Mouse (Mus musculus): ENCODE measurements around the gene Olfr98. TPM values are rescaled to one million over a fixed set of nuclear protein-coding genes. Genes with fewer than 3 reads are reported as not detected.
A peak's percentile ranks its signal among the peaks of the same experiment; 100 is the strongest.
"Not testable (repeated sequence)": the region's sequence is repeated elsewhere in the genome, so short reads cannot be mapped to it uniquely, and the experiment has no call there.

The Olfr98 gene
- polyA plus RNA-seq, 1 experiment: not detected

GRCm38 (mm10) chr17:37270058-37270701 is 6.6 kb upstream of the Olfr98 start, which contains the start of gene H2-M3:
H2-M3 (plus strand) TSS chr17:37270220.
- no peak within 1 kb of the TSS for H3K27ac ChIP-seq (ENCODE audit: insufficient read depth, low read length)

GRCm38 (mm10) chr17:37250544-37250943 is 13.0 kb downstream of the Olfr98 start:
- H3K4me1 ChIP-seq (ENCODE audit: control insufficient read depth, insufficient read depth, low read length): no peaks in the 10 kb centered on the region
- TF ChIP-seq CTCF (IDR thresholded peaks at IDR 0.05; ENCODE audit: extremely low read depth, insufficient read depth, low read length) (peak; percentile 43), POLR2A (IDR thresholded peaks at IDR 0.05; ENCODE audit: extremely low read depth, insufficient read depth, low read length) (no peak)
- H3K4me3 ChIP-seq (ENCODE audit: insufficient read depth, low read length): no peak overlapping the region
- H3K27ac ChIP-seq (ENCODE audit: insufficient read depth, low read length): no peak overlapping the region

More at GRCm38 (mm10) chr17:37270058-37270701, 6.6 kb upstream of the Olfr98 start, which contains the start of gene H2-M3:
- no peaks in the 10 kb centered on the region for H3K4me1 ChIP-seq (ENCODE audit: control insufficient read depth, insufficient read depth, low read length)
- TF ChIP-seq POLR2A (IDR thresholded peaks at IDR 0.05; ENCODE audit: extremely low read depth, insufficient read depth, low read length) (no peak), CTCF (IDR thresholded peaks at IDR 0.05; ENCODE audit: extremely low read depth, insufficient read depth, low read length) (no peak)
- peak within 1 kb of the TSS; percentile 70 for H3K4me3 ChIP-seq (ENCODE audit: insufficient read depth, low read length)

GRCm38 (mm10) chr17:37249460-37249859 is 14.1 kb downstream of the Olfr98 start:
- no peak overlapping the region for H3K4me3 ChIP-seq (ENCODE audit: insufficient read depth, low read length)
- no peaks in the 10 kb centered on the region for H3K4me1 ChIP-seq (ENCODE audit: control insufficient read depth, insufficient read depth, low read length)
- no peak overlapping the region for H3K27ac ChIP-seq (ENCODE audit: insufficient read depth, low read length)
- TF ChIP-seq POLR2A (IDR thresholded peaks at IDR 0.05; ENCODE audit: extremely low read depth, insufficient read depth, low read length) (no peak), CTCF (IDR thresholded peaks at IDR 0.05; ENCODE audit: extremely low read depth, insufficient read depth, low read length) (no peak)

- no peak for TF ChIP-seq POLR2A (IDR thresholded peaks at IDR 0.05; ENCODE audit: extremely low read depth, insufficient read depth, low read length)
- TF ChIP-seq CTCF (IDR thresholded peaks at IDR 0.05; ENCODE audit: extremely low read depth, insufficient read depth, low read length): no peak
- H3K4me3 ChIP-seq (ENCODE audit: insufficient read depth, low read length): no peak overlapping the region
Observed at GRCm38 (mm10) chr17:37246715-37247114, 16.8 kb downstream of the Olfr98 start.

GRCm38 (mm10) chr17:37242198-37242597 is 21.4 kb downstream of the Olfr98 start:
- TF ChIP-seq CTCF (IDR thresholded peaks at IDR 0.05; ENCODE audit: extremely low read depth, insufficient read depth, low read length): no peak
- no peak for TF ChIP-seq POLR2A (IDR thresholded peaks at IDR 0.05; ENCODE audit: extremely low read depth, insufficient read depth, low read length)
- Histone ChIP-seq H3K27ac (ENCODE audit: insufficient read depth, low read length) (no peak overlapping the region), H3K4me1 (ENCODE audit: control insufficient read depth, insufficient read depth, low read length) (no peaks in the 10 kb centered on the region), H3K4me3 (ENCODE audit: insufficient read depth, low read length) (no peak overlapping the region)

More at GRCm38 (mm10) chr17:37246715-37247114, 16.8 kb downstream of the Olfr98 start:
- Histone ChIP-seq H3K4me1 (ENCODE audit: control insufficient read depth, insufficient read depth, low read length) (no peaks in the 10 kb centered on the region), H3K27ac (ENCODE audit: insufficient read depth, low read length) (no peak overlapping the region)

- not testable (repeated sequence) for H3K4me1 ChIP-seq (ENCODE audit: control insufficient read depth, insufficient read depth, low read length); H3K4me3 ChIP-seq (ENCODE audit: insufficient read depth, low read length); H3K27ac ChIP-seq (ENCODE audit: insufficient read depth, low read length)
Observed at GRCm38 (mm10) chr17:37237230-37237629, 26.3 kb downstream of the Olfr98 start, which contains the start of gene Olfr97. Olfr97 (minus strand) TSS chr17:37237330.

GRCm38 (mm10) chr17:37221879-37222278 is 41.7 kb downstream of the Olfr98 start:
- Histone ChIP-seq H3K4me1 (ENCODE audit: control insufficient read depth, insufficient read depth, low read length) (no peaks in the 10 kb centered on the region), H3K27ac (ENCODE audit: insufficient read depth, low read length) (no peak overlapping the region), H3K4me3 (ENCODE audit: insufficient read depth, low read length) (no peak overlapping the region)
- TF ChIP-seq CTCF (IDR thresholded peaks at IDR 0.05; ENCODE audit: extremely low read depth, insufficient read depth, low read length) (no peak), POLR2A (IDR thresholded peaks at IDR 0.05; ENCODE audit: extremely low read depth, insufficient read depth, low read length) (no peak)

GRCm38 (mm10) chr17:37219846-37220245 is 43.7 kb downstream of the Olfr98 start, which contains the start of gene Olfr96:
Olfr96 (plus strand) TSS chr17:37220146.
- TF ChIP-seq POLR2A (IDR thresholded peaks at IDR 0.05; ENCODE audit: extremely low read depth, insufficient read depth, low read length): no peak
- TF ChIP-seq CTCF (IDR thresholded peaks at IDR 0.05; ENCODE audit: extremely low read depth, insufficient read depth, low read length): no peak
- H3K4me1 ChIP-seq (ENCODE audit: control insufficient read depth, insufficient read depth, low read length): no peaks in the 10 kb centered on the region

GRCm38 (mm10) chr17:37218486-37218885 is 45.1 kb downstream of the Olfr98 start:
- H3K4me3 ChIP-seq (ENCODE audit: insufficient read depth, low read length): no peak overlapping the region
- TF ChIP-seq POLR2A (IDR thresholded peaks at IDR 0.05; ENCODE audit: extremely low read depth, insufficient read depth, low read length) (no peak), CTCF (IDR thresholded peaks at IDR 0.05; ENCODE audit: extremely low read depth, insufficient read depth, low read length) (no peak)
- H3K27ac ChIP-seq (ENCODE audit: insufficient read depth, low read length): no peak overlapping the region
- no peaks in the 10 kb centered on the region for H3K4me1 ChIP-seq (ENCODE audit: control insufficient read depth, insufficient read depth, low read length)

More at GRCm38 (mm10) chr17:37219846-37220245, 43.7 kb downstream of the Olfr98 start, which contains the start of gene Olfr96:
- H3K27ac ChIP-seq (ENCODE audit: insufficient read depth, low read length): no peak within 1 kb of the TSS
- H3K4me3 ChIP-seq (ENCODE audit: insufficient read depth, low read length): no peak within 1 kb of the TSS

GRCm38 (mm10) chr17:37213018-37213417 is 50.5 kb downstream of the Olfr98 start, which contains the start of gene Olfr95:
Olfr95 (minus strand) TSS chr17:37213118.
- H3K4me3 ChIP-seq (ENCODE audit: insufficient read depth, low read length): no peak within 1 kb of the TSS
- no peaks in the 10 kb centered on the region for H3K4me1 ChIP-seq (ENCODE audit: control insufficient read depth, insufficient read depth, low read length)
- TF ChIP-seq POLR2A (IDR thresholded peaks at IDR 0.05; ENCODE audit: extremely low read depth, insufficient read depth, low read length): no peak
- no peak for TF ChIP-seq CTCF (IDR thresholded peaks at IDR 0.05; ENCODE audit: extremely low read depth, insufficient read depth, low read length)
- H3K27ac ChIP-seq (ENCODE audit: insufficient read depth, low read length): no peak within 1 kb of the TSS

Other genes starting within 250 kb of the Olfr98 start
- gene Mog, start 240.4 kb downstream of the Olfr98 start, polyA plus RNA-seq (2012; rRNA removed): 99.6 and 128 TPM in 2 replicates
- 481 and 483 TPM in 2 replicates for gene Gabbr1, start 217.8 kb downstream of the Olfr98 start, polyA plus RNA-seq (2012; rRNA removed)
- gene Olfr90, start 175.2 kb downstream of the Olfr98 start, polyA plus RNA-seq (2012; rRNA removed): not detected in 2 replicates
- gene Olfr91, start 165.5 kb downstream of the Olfr98 start, polyA plus RNA-seq (2012; rRNA removed): not detected in 2 replicates
- gene Olfr92, start 143.7 kb downstream of the Olfr98 start, polyA plus RNA-seq (2012; rRNA removed): not detected in 2 replicates
- gene Olfr93, start 102.3 kb downstream of the Olfr98 start, polyA plus RNA-seq (2012; rRNA removed): not detected in 2 replicates
- not detected in 2 replicates for gene Ubd, start 69.9 kb downstream of the Olfr98 start, polyA plus RNA-seq (2012; rRNA removed)
- not detected in 2 replicates for gene Olfr94, start 62.8 kb downstream of the Olfr98 start, polyA plus RNA-seq (2012; rRNA removed)
- gene Olfr95, start 50.6 kb downstream of the Olfr98 start, polyA plus RNA-seq (2012; rRNA removed): 0.02 TPM in 1 of 2 replicates, not detected in the other
- gene Olfr96, start 43.6 kb downstream of the Olfr98 start, polyA plus RNA-seq (2012; rRNA removed): not detected in 2 replicates
- gene Olfr97, start 26.4 kb downstream of the Olfr98 start, polyA plus RNA-seq (2012; rRNA removed): not detected in 2 replicates
- gene H2-M3, start 6.5 kb upstream of the Olfr98 start, polyA plus RNA-seq (2012; rRNA removed): 2.6 and 3.3 TPM in 2 replicates
- not detected in 2 replicates for gene Olfr99, start 19.7 kb upstream of the Olfr98 start, polyA plus RNA-seq (2012; rRNA removed)
- not detected in 2 replicates for gene Olfr101, start 40.6 kb upstream of the Olfr98 start, polyA plus RNA-seq (2012; rRNA removed)
- gene Olfr102, start 53.3 kb upstream of the Olfr98 start, polyA plus RNA-seq (2012; rRNA removed): not detected in 2 replicates
- gene Olfr103, start 75.9 kb upstream of the Olfr98 start, polyA plus RNA-seq (2012; rRNA removed): not detected in 2 replicates
- not detected in 2 replicates for gene Olfr104-ps, start 95.8 kb upstream of the Olfr98 start, polyA plus RNA-seq (2012; rRNA removed)
- not detected in 2 replicates for gene Olfr105-ps, start 115.3 kb upstream of the Olfr98 start, polyA plus RNA-seq (2012; rRNA removed)
- not detected in 2 replicates for gene Olfr106-ps, start 126.6 kb upstream of the Olfr98 start, polyA plus RNA-seq (2012; rRNA removed)
- not detected in 2 replicates for gene Olfr107, start 135.5 kb upstream of the Olfr98 start, polyA plus RNA-seq (2012; rRNA removed)
- not detected in 2 replicates for gene Olfr108, start 181.7 kb upstream of the Olfr98 start, polyA plus RNA-seq (2012; rRNA removed)
- not detected in 2 replicates for gene Olfr109, start 195.2 kb upstream of the Olfr98 start, polyA plus RNA-seq (2012; rRNA removed)
- not detected in 2 replicates for gene H2-M2, start 219.8 kb upstream of the Olfr98 start, polyA plus RNA-seq (2012; rRNA removed)
- gene Olfr110, start 228.7 kb upstream of the Olfr98 start, polyA plus RNA-seq (2012; rRNA removed): 0.15 and 0.19 TPM in 2 replicates
- 0.15 and 0.42 TPM in 2 replicates for gene Olfr111, start 244.3 kb upstream of the Olfr98 start, polyA plus RNA-seq (2012; rRNA removed)